Mouse (Mus musculus) bone marrow macrophage, adult 2 months (primary cell): ENCODE data around the gene St3gal3. TPM values are rescaled to one million over a fixed set of nuclear protein-coding genes. Genes with fewer than 3 reads are reported as not detected.

ENCODE experiments used
- H3K27ac ChIP-seq: 2 replicates; pipeline ENCODE4 v1.5.1; 2012; ENCODE audit warnings: low read depth, low read length; ENCODE audit not compliant: insufficient read depth
- H3K4me1 ChIP-seq: 2 replicates; pipeline ENCODE4 v1.6.1; 2012; ENCODE audit warnings: low read length; ENCODE audit not compliant: control insufficient read depth, insufficient read depth
- H3K4me3 ChIP-seq: 2 replicates; pipeline ENCODE4 v1.5.1; 2012; ENCODE audit warnings: mild to moderate bottlenecking, low read length, moderate library complexity; ENCODE audit not compliant: insufficient read depth
- CTCF ChIP-seq: IDR thresholded peaks from 2 replicates; pipeline ENCODE4 v1.5.1; 2012; ENCODE audit warnings: low read depth, mild to moderate bottlenecking, low read length, moderate library complexity
- POLR2A ChIP-seq: IDR thresholded peaks from 2 replicates; pipeline ENCODE4 v1.6.1; 2012; ENCODE audit warnings: mild to moderate bottlenecking, low read depth, low read length, borderline replicate concordance
- polyA plus RNA-seq: library from polyadenylated mRNA; stranded (reverse); fragments of >200 nt; gene quantifications from 2 replicates; pipeline ENCODE4 v1.2.4, GENCODE M21; 2012; ENCODE audit not compliant: missing spikeins, insufficient read depth, insufficient read length

The St3gal3 gene
- polyA plus RNA-seq, 1 experiment = 18.6 TPM

- H3K27ac ChIP-seq = no peak overlapping the region
- H3K4me1 ChIP-seq = peaks cover 4% of the 10 kb centered on the region; the same call in 1 of the 2 replicates
- TF ChIP-seq POLR2A (no peak), CTCF (no peak)
- no peak overlapping the region for H3K4me3 ChIP-seq
Observed at GRCm38 (mm10) chr4:117997381-117998269, 137.1 kb downstream of the St3gal3 start.

- TF ChIP-seq POLR2A (no peak), CTCF (no peak)
- H3K4me1 ChIP-seq = peaks cover 4% of the 10 kb centered on the region; the same call in 1 of the 2 replicates
- no peak overlapping the region for H3K27ac ChIP-seq
- H3K4me3 ChIP-seq = no peak overlapping the region
Observed at GRCm38 (mm10) chr4:117996701-117997100, 138.0 kb downstream of the St3gal3 start.

DNA sequence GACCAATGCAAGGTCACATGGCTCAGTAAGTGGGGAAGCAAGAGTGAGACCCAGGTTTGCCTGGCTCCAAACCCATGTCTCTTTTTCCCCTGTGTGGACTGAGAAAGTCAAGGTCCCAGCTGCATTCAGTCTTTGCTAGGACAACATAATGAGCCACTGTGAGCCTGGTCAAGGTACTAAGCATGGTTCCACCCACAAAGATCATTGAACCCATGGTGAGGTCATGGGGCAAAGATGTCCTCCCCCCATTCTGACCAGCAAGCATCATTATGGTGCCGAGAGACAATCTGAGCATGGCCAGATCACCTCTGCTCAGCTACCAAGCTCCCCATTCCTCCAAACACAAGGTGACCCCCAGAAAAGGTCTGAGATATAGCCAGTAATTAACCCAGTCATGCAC, 139.3 kb downstream of the St3gal3 start:
- H3K4me3 ChIP-seq = no peak overlapping the region
- peaks cover 2% of the 10 kb centered on the region; the same call in 1 of the 2 replicates for H3K4me1 ChIP-seq
- TF ChIP-seq CTCF (no peak), POLR2A (no peak)
- H3K27ac ChIP-seq = no peak overlapping the region

GRCm38 (mm10) chr4:117993421-117993820, 141.3 kb downstream of the St3gal3 start:
- TF ChIP-seq POLR2A = no peak
- H3K4me3 ChIP-seq = no peak overlapping the region

DNA sequence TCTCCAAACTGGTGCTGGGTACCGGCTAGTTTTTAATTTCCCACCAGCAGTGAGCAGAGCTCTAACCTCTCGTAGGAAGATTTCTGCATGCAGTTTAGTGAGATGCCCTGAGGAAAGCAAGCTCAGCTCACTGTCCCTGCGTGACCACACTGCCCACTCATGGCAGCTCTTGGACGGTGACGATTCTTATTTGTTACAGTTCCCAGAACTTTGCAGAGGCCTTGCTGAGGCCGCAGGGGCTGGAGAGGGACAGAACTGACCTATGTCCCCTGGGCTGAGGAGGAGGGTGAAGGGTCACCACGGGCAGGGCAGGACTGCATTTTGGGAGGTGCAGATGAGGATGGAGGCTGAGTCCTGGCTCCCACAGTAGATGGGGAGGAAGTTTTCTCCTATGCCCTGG, 141.8 kb downstream of the St3gal3 start:
- TF ChIP-seq POLR2A (no peak), CTCF (no peak)
- Histone ChIP-seq H3K4me1 (peaks cover 4% of the 10 kb centered on the region), H3K4me3 (no peak overlapping the region), H3K27ac (no peak overlapping the region)

More at GRCm38 (mm10) chr4:117993421-117993820, 141.3 kb downstream of the St3gal3 start:
- H3K27ac ChIP-seq = no peak overlapping the region
- H3K4me1 ChIP-seq = no peaks in the 10 kb centered on the region

- peaks cover 7% of the 10 kb centered on the region for H3K4me1 ChIP-seq
- no peak overlapping the region for H3K27ac ChIP-seq
- no peak for TF ChIP-seq CTCF
- no peak for TF ChIP-seq POLR2A
- H3K4me3 ChIP-seq = no peak overlapping the region
Observed at GRCm38 (mm10) chr4:117992036-117992435, 142.7 kb downstream of the St3gal3 start.

GRCm38 (mm10) chr4:117991055-117991627, 143.6 kb downstream of the St3gal3 start:
- Histone ChIP-seq H3K4me3 (no peak overlapping the region), H3K27ac (no peak overlapping the region), H3K4me1 (peaks cover 7% of the 10 kb centered on the region)
- TF ChIP-seq CTCF = no peak
- no peak for TF ChIP-seq POLR2A

GRCm38 (mm10) chr4:117990571-117990970, 144.1 kb downstream of the St3gal3 start:
- no peak overlapping the region for H3K27ac ChIP-seq
- TF ChIP-seq CTCF = no peak
- TF ChIP-seq POLR2A = no peak
- no peak overlapping the region for H3K4me3 ChIP-seq
- peaks cover 7% of the 10 kb centered on the region for H3K4me1 ChIP-seq

DNA sequence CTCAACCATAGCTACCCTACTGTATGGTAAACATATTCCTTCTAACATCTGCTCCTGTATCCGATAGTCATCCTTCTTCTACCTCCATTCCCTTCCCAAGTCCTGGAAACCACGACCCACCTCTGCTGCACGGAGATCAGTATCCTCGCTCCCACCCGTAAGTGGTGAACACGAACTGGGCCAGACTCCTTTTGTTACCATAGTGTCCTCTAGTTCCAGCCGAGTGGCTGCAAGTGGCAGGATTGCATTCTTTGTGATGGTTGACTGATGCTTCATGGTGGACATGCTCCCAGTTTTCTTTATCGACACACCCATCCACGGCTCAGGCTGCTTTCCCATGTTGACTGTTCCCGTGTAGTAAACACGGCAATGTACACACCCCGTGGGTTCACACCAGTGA, 144.9 kb downstream of the St3gal3 start:
- H3K27ac ChIP-seq = no peak overlapping the region
- H3K4me3 ChIP-seq = no peak overlapping the region
- TF ChIP-seq POLR2A = no peak
- no peak for TF ChIP-seq CTCF
- peaks cover 7% of the 10 kb centered on the region for H3K4me1 ChIP-seq

GRCm38 (mm10) chr4:117986766-117987165, 147.9 kb downstream of the St3gal3 start:
- H3K4me3 ChIP-seq = no peak overlapping the region
- peaks cover 23% of the 10 kb centered on the region for H3K4me1 ChIP-seq
- TF ChIP-seq POLR2A (no peak), CTCF (no peak)
- H3K27ac ChIP-seq = no peak overlapping the region
